Mouse (Mus musculus): ENCODE measurements around the gene Tmem8b. TPM values are rescaled to one million over a fixed set of nuclear protein-coding genes. Genes with fewer than 3 reads are reported as not detected.

Tmem8b gene
- polyA plus RNA-seq, 1 experiment: 3.8 TPM

DNA sequence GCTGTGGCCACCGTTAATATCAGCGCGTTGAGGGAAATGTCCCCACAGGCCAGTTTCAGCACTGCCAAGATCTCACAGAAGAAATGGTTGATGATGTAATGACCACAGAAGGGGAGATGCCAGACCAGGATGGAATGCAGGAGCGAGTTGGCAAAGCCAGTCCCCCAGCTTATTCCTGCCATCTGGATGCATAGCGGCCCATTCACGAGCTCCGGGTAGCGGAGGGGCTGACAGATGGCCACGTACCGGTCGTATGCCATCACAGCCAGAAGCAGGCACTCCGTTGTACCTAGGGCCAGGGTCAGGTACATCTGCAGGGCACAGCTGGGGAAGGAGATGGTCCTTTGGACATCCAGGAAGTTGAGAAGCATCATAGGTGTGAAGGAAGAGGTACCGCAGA is 27.8 kb downstream of the Tmem8b start:
- Histone ChIP-seq H3K36me3 (ENCODE audit: control insufficient read depth, insufficient read depth, low read length) (no peaks in the 10 kb centered on the region), H3K27me3 (ENCODE audit: control insufficient read depth, insufficient read depth, low read length) (no peaks in the 10 kb centered on the region), H3K27ac (ENCODE audit: insufficient read depth, low read length) (no peak overlapping the region), H3K4me3 (ENCODE audit: extremely low read depth, insufficient read depth, insufficient read length) (no peak overlapping the region), H3K4me1 (ENCODE audit: control insufficient read depth, insufficient read depth, insufficient read length) (no peaks in the 10 kb centered on the region)
- WGBS: 94% methylated on average over 13 of the region's 13 CpGs
- no peak for TF ChIP-seq CTCF (IDR thresholded peaks at IDR 0.05; ENCODE audit: extremely low read depth, insufficient read depth, insufficient read length, insufficient replicate concordance)
- TF ChIP-seq POLR2A (IDR thresholded peaks at IDR 0.05; ENCODE audit: low read depth, low read length): no peak
- DNase-seq (ENCODE audit: low read depth in 1 of 2, low spot score in 2 of 2): no peak

DNA sequence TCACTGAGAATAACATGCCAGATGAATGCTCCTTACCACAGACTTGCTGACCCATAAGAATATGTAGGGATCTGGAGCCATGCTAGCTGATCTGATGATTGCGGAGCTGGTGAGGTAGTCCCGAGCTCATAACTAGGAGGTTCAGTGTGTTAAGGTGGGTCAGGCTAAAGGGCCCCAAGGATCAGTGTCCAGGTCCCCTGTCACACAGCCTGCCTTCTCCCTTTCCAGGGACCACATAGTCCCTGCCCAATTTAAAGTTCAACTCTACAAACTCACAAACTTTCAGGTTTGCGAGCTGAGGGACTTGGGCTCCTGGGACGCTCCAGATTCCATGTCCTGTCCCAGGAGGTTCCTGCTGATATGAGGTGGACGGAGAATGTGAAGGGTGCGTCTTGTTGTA is 31.9 kb downstream of the Tmem8b start, which contains the start of gene Olfr70:
Gene Olfr70, minus strand, starts transcription at position 101 of the 400 bp plus-strand sequence.
- Histone ChIP-seq H3K27me3 (ENCODE audit: control insufficient read depth, insufficient read depth, low read length) (no peaks in the 10 kb centered on the region), H3K36me3 (ENCODE audit: control insufficient read depth, insufficient read depth, low read length) (no peaks in the 10 kb centered on the region), H3K4me3 (ENCODE audit: extremely low read depth, insufficient read depth, insufficient read length) (no peak within 1 kb of the TSS), H3K27ac (ENCODE audit: insufficient read depth, low read length) (no peak within 1 kb of the TSS), H3K4me1 (ENCODE audit: control insufficient read depth, insufficient read depth, insufficient read length) (no peaks in the 10 kb centered on the region)
- no peak for DNase-seq (ENCODE audit: low read depth in 1 of 2, low spot score in 2 of 2)
- TF ChIP-seq POLR2A (IDR thresholded peaks at IDR 0.05; ENCODE audit: low read depth, low read length): no peak
- no peak for TF ChIP-seq CTCF (IDR thresholded peaks at IDR 0.05; ENCODE audit: extremely low read depth, insufficient read depth, insufficient read length, insufficient replicate concordance)
- 92% methylated on average over 6 of the region's 6 CpGs for WGBS

DNA sequence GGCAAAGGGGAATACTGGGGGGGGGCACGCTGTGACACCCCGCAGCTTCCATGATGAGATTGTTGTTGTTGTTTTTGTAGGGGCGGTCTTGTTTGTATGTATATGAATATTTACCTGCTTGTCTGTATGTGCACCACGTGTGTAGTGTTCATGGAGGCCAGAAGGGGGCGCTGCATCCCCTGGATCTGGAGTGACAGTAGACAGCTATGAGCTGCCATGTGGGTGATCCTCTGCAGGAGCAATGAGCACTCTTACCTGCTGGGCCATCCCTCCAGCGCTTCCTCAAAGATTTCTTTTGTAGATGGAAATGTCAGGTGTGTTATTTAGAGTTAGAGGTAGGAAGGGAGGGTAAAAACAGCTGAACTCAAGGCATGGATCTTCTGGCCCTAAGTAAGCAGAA is 34.7 kb downstream of the Tmem8b start:
- Histone ChIP-seq H3K4me1 (ENCODE audit: control insufficient read depth, insufficient read depth, insufficient read length) (no peaks in the 10 kb centered on the region), H3K27me3 (ENCODE audit: control insufficient read depth, insufficient read depth, low read length) (no peaks in the 10 kb centered on the region), H3K36me3 (ENCODE audit: control insufficient read depth, insufficient read depth, low read length) (no peaks in the 10 kb centered on the region), H3K27ac (ENCODE audit: insufficient read depth, low read length) (no peak overlapping the region), H3K4me3 (ENCODE audit: extremely low read depth, insufficient read depth, insufficient read length) (no peak overlapping the region)
- TF ChIP-seq CTCF (IDR thresholded peaks at IDR 0.05; ENCODE audit: extremely low read depth, insufficient read depth, insufficient read length, insufficient replicate concordance) (peak; percentile 7; the same call in 1 of the 2 replicates), POLR2A (IDR thresholded peaks at IDR 0.05; ENCODE audit: low read depth, low read length) (no peak)
- 81% methylated on average over 6 of the region's 6 CpGs for WGBS
- DNase-seq (ENCODE audit: low read depth in 1 of 2, low spot score in 2 of 2): no peak

DNA sequence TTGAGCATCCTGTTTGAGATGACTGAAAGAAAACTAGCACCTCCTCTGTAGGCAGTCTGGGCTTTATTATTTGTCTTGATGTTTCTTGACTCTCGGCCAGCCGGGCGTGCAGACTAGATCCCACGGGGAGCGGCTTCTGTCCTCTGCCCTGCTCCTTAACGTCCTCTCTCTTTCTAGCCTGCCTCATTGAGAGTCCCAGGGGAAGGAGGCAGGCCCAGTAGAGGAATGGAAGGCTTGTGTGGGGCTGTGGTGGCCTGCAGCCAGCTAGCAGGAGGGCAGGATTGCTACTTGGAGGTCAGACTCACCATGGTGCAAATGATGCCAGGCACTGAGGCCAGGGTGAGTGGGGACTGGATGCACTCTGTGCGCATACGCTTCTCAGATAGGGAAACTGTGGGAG is 35.1 kb downstream of the Tmem8b start:
- WGBS: 75% methylated on average over 8 of the region's 8 CpGs
- Histone ChIP-seq H3K27me3 (ENCODE audit: control insufficient read depth, insufficient read depth, low read length) (no peaks in the 10 kb centered on the region), H3K27ac (ENCODE audit: insufficient read depth, low read length) (no peak overlapping the region), H3K36me3 (ENCODE audit: control insufficient read depth, insufficient read depth, low read length) (no peaks in the 10 kb centered on the region), H3K4me1 (ENCODE audit: control insufficient read depth, insufficient read depth, insufficient read length) (no peaks in the 10 kb centered on the region), H3K4me3 (ENCODE audit: extremely low read depth, insufficient read depth, insufficient read length) (no peak overlapping the region)
- TF ChIP-seq CTCF (IDR thresholded peaks at IDR 0.05; ENCODE audit: extremely low read depth, insufficient read depth, insufficient read length, insufficient replicate concordance): no peak
- no peak for TF ChIP-seq POLR2A (IDR thresholded peaks at IDR 0.05; ENCODE audit: low read depth, low read length)
- no peak for DNase-seq (ENCODE audit: low read depth in 1 of 2, low spot score in 2 of 2)

DNA sequence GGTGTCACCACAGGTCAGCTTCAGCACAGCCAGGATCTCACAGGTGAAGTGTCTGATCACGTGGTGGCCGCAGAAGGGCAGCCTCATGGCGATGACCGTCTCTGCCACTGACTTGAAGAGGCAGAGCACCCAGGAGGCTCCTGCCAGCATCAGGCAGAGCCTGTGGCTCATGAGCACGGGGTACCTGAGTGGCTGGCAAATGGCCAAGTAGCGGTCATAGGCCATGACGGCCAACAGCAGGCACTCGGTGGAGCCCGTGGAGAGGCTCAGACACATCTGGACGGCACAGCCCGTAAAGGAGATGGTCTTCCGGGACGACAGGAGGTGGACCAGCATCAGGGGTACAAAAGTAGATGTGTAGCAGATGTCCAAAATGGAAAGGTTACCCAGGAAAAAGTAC is 37.2 kb downstream of the Tmem8b start:
- Histone ChIP-seq H3K27me3 (ENCODE audit: control insufficient read depth, insufficient read depth, low read length) (no peaks in the 10 kb centered on the region), H3K4me3 (ENCODE audit: extremely low read depth, insufficient read depth, insufficient read length) (no peak overlapping the region), H3K27ac (ENCODE audit: insufficient read depth, low read length) (no peak overlapping the region), H3K36me3 (ENCODE audit: control insufficient read depth, insufficient read depth, low read length) (no peaks in the 10 kb centered on the region), H3K4me1 (ENCODE audit: control insufficient read depth, insufficient read depth, insufficient read length) (no peaks in the 10 kb centered on the region)
- no peak for DNase-seq (ENCODE audit: low read depth in 1 of 2, low spot score in 2 of 2)
- no peak for TF ChIP-seq POLR2A (IDR thresholded peaks at IDR 0.05; ENCODE audit: low read depth, low read length)
- no peak for TF ChIP-seq CTCF (IDR thresholded peaks at IDR 0.05; ENCODE audit: extremely low read depth, insufficient read depth, insufficient read length, insufficient replicate concordance)
- WGBS: 89% methylated on average over 13 of the region's 13 CpGs

DNA sequence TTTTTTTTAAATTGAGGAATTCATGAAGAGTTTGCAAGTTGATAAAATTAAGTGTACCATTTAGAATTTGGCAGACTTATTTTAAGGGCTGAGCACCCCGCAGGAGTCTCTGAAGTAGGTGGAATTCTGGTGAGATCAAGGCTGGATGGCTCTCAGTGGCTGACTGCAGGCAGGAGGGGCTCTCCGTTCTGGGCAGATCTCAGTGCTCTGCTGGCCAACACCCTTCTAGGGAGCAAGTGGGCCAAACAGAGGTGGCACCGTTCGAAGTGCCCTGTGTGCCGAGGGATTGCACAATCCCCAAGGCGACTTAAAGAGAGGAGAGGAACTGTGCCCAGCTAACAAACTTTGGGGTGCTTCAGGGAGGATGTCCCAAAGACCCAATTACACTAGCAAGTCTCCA is 41.1 kb downstream of the Tmem8b start, which contains the start of gene Olfr71:
Gene Olfr71, minus strand, starts transcription at position 387 of the 400 bp plus-strand sequence.
- H3K36me3 ChIP-seq (ENCODE audit: control insufficient read depth, insufficient read depth, low read length): no peaks in the 10 kb centered on the region
- DNase-seq (ENCODE audit: low read depth in 1 of 2, low spot score in 2 of 2): no peak
- 57% methylated on average over 6 of the region's 6 CpGs for WGBS
- TF ChIP-seq CTCF (IDR thresholded peaks at IDR 0.05; ENCODE audit: extremely low read depth, insufficient read depth, insufficient read length, insufficient replicate concordance) (no peak), POLR2A (IDR thresholded peaks at IDR 0.05; ENCODE audit: low read depth, low read length) (no peak)
- H3K4me1 ChIP-seq (ENCODE audit: control insufficient read depth, insufficient read depth, insufficient read length): no peaks in the 10 kb centered on the region
- H3K27me3 ChIP-seq (ENCODE audit: control insufficient read depth, insufficient read depth, low read length): no peaks in the 10 kb centered on the region
- H3K27ac ChIP-seq (ENCODE audit: insufficient read depth, low read length): no peak within 1 kb of the TSS
- H3K4me3 ChIP-seq (ENCODE audit: extremely low read depth, insufficient read depth, insufficient read length): no peak within 1 kb of the TSS

DNA sequence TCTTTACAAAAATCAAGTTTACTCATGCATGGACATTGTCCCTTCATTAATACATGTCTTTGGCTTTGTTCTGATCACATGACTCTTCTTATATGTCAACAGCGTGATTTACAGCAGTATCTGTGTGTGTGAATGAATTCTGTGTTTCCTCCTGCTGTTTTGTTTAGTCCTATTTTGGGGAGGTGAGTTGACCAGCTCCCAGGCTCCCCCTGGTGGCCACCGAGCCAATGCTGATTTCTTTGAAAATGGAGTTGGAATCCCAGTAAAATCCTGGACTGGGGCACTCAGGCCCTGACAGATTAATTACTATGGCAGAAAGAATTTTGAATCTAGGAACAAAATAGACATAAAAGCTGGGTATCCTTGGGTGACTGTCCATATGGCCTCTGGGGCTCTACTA is 43.0 kb downstream of the Tmem8b start:
- Histone ChIP-seq H3K4me3 (ENCODE audit: extremely low read depth, insufficient read depth, insufficient read length) (no peak overlapping the region), H3K36me3 (ENCODE audit: control insufficient read depth, insufficient read depth, low read length) (no peaks in the 10 kb centered on the region), H3K4me1 (ENCODE audit: control insufficient read depth, insufficient read depth, insufficient read length) (no peaks in the 10 kb centered on the region), H3K27me3 (ENCODE audit: control insufficient read depth, insufficient read depth, low read length) (no peaks in the 10 kb centered on the region), H3K27ac (ENCODE audit: insufficient read depth, low read length) (no peak overlapping the region)
- TF ChIP-seq POLR2A (IDR thresholded peaks at IDR 0.05; ENCODE audit: low read depth, low read length) (no peak), CTCF (IDR thresholded peaks at IDR 0.05; ENCODE audit: extremely low read depth, insufficient read depth, insufficient read length, insufficient replicate concordance) (peak; percentile 81; the same call in 1 of the 2 replicates)
- DNase-seq (ENCODE audit: low read depth in 1 of 2, low spot score in 2 of 2): peak; percentile 4 to 60
- 0% methylated on average over 2 of the region's 2 CpGs for WGBS

Data from spleen, adult 2 months (tissue).